Mouse (Mus musculus) gastrocnemius, postnatal 10 days (tissue): ENCODE measurements around the gene Tmem239. TPM values are rescaled to one million over a fixed set of nuclear protein-coding genes. Genes with fewer than 3 reads are reported as not detected.

ENCODE experiments used
- DNase-seq: peaks from one replicate; pipeline ENCODE4 v3.0.0; 2021; ENCODE audit warnings: mixed read lengths
- total RNA-seq, 2 experiments: library from RNA; stranded (reverse); gene quantifications; 2 replicates each; pipeline ENCODE4 v1.2.3; 2021

Gene Tmem239
- total RNA-seq, 2 experiments from 2014 or later, result not detected

DNA sequence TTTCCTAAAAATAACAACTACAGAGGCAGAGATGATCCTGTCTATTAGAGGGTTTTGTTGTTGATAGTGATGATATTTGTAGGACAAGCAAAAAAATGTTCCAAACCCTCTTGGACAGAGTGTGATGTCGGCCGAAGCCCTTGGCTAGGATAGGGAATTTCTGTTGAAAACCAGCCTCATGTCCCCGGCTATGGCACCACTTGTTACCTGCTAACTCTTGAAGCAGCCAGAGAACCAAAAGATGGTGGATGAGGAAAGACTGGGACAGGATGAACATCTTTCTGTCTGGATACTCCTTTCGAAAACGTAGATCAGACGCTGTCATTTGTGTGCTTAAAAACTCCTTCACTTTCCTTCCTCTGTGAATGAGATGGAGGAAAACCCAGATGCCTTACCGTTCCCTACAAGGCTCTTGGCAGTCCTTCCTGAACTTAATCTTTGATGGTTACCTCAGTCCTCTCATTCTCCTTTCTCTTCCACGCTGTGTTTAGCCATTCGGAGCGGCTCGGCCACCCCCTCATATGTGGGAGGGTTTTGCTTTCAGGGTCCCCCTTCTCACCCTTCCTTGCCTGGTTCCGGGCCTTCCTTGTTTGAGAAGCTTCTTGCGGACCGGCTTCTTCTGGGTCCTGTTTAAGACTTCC, 44.9 kb downstream of the Tmem239 start:
- no peak for DNase-seq

DNA sequence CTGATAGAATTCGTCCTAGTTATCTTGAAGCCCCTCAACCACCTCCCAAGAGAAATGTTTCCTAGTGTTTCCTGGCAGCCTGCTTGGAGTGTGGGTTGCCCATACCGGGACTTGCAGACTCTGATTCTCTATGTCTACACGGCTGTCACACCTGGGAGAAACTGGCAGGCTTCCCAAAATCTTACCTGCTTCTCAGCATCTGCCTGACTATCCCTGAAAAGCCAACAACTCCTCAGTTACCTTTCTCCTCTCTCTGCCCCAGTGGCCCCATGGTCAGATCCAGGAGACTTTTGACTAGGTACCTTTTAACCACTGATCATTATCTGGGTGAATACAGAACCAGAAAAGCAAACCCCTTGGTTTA, 45.4 kb downstream of the Tmem239 start:
- DNase-seq, result no peak

DNA sequence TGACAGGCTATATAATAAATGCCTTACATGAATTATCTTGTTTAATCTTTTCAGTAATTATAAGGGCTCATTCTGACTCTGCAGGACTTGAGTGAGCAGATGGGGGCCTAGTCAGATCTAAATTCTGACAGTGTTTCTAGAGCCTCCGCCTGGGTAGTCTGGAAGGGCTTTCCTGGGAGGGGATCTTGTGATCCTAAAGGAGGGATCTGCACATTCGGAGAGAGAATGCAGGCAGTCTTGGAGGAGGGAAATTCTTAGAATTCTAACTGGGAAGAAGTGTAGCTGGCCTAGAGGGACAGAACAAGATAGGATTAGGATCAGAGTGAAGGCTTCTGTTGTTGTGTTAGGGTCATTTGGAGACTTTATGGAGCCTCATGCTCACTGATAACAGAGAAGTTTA, 46.0 kb downstream of the Tmem239 start:
- DNase-seq, result no peak

DNA sequence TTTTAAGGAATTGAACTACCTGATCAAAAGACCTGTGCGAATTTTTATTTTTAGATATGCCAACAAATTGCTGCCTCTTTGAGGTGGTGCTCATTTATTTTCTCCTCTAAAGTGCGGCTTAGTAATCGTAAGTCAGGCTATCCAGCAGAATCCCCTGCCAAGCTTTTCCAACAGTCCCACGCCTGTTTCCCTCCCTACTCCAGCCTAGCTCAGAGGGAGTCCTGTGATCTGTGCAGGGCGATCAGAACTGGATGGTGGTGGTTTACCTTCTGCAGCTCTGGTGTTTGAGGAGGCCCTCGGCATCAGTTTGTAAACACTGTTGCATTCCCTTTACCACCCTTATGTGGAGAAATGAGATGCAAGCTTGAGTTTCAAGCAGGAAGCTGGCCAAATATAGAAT, 47.1 kb downstream of the Tmem239 start:
- no peak for DNase-seq

DNA sequence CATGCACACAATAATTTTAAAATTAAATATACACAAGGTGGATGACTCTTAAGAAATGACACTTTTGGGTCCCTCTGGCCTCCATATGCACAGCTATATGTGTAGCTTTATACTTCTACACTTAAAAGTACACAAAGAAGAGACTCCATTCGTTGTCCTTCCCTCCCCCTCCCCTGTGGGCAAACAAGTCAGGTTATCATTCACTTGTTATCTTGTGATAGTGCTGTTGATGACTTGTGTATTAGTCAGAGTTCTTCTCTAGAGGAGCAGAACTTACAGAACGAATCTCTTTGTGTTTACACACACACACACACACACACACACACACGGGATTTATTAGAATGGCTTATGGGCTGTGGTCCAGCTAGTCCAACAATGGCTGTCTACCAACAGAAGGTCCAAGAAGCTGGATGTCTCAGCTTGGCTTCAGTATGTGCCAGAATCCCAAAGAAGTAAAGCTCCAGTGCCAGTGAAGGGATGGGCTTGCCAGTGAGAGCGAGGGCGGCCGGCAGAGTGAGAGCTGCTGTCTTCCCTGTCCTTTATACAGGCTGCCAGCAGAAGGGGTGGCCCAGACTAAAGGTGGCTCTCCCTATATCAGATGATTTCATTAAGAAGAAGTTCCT, 48.6 kb downstream of the Tmem239 start:
- DNase-seq, result no peak

Other genes with a start within 250 kb of the Tmem239 start
- gene Snrpb, start 227.1 kb upstream of the Tmem239 start, total RNA-seq, result 100 to 1,000 TPM; 155 to 170 TPM
- gene Tmc2, start 211.3 kb upstream of the Tmem239 start, total RNA-seq, result not detected
- gene Nop56, start 132.0 kb upstream of the Tmem239 start, total RNA-seq, result 10 to 100 TPM; 46.8 to 54.5 TPM
- 100 to 1,000 TPM; 365 to 419 TPM for gene Idh3b, start 121.9 kb upstream of the Tmem239 start, total RNA-seq
- 1 to 10 TPM; 1.5 to 1.9 TPM for gene Ebf4, start 111.3 kb upstream of the Tmem239 start, total RNA-seq
- 10 to 100 TPM; 17.5 to 19.8 TPM for gene Cpxm1, start 8.9 kb upstream of the Tmem239 start, total RNA-seq
- gene Gm28372, start 1.2 kb upstream of the Tmem239 start, total RNA-seq, result not detected
- not detected for gene 1700020A23Rik, start 1.2 kb upstream of the Tmem239 start, total RNA-seq
- gene Vps16, start 17.9 kb downstream of the Tmem239 start, total RNA-seq, result 10 to 100 TPM; 23.0 to 25.9 TPM
- gene Pced1a, start 18.2 kb downstream of the Tmem239 start, total RNA-seq, result 1 to 10 TPM; 4.7 to 7.7 TPM
- gene Ptpra, start 43.8 kb downstream of the Tmem239 start, total RNA-seq, result 10 to 100 TPM; 42.2 to 49.9 TPM
- 10 to 100 TPM; 48.6 to 51.2 TPM for gene Mrps26, start 157.3 kb downstream of the Tmem239 start, total RNA-seq
- not detected for gene Oxt, start 169.7 kb downstream of the Tmem239 start, total RNA-seq
- gene Avp, start 176.1 kb downstream of the Tmem239 start, total RNA-seq, result under 1 TPM in 1 of 2 experiments, not detected in 1; 0.50 TPM
- 1 to 10 TPM; 4.8 to 6.0 TPM for gene Fastkd5, start 223.5 kb downstream of the Tmem239 start, total RNA-seq
- 1 to 10 TPM; 4.7 to 5.1 TPM for gene Ubox5, start 223.6 kb downstream of the Tmem239 start, total RNA-seq
- gene Lzts3, start 236.3 kb downstream of the Tmem239 start, total RNA-seq, result 1 to 10 TPM; 2.9 to 3.4 TPM